Mouse (Mus musculus) midbrain, embryonic 12.5 days (tissue): ENCODE data around the gene Gm37240. TPM values are rescaled to one million over a fixed set of nuclear protein-coding genes. Genes with fewer than 3 reads are reported as not detected.

ENCODE experiments used
- ATAC-seq: fragments of 200-750 bp; cut with Nextera tagmentation; 2 replicates; pipeline ENCODE4 v1.8.0; 2017; ENCODE audit warnings: low read depth, moderate TSS enrichment, moderate library complexity; ENCODE audit not compliant: low FRiP score
- H3K27ac ChIP-seq: fragments of 300-500 bp; sonication (generic); replicated peaks from 2 replicates; pipeline ENCODE4 v1.5.1; 2016; ENCODE audit warnings: mild to moderate bottlenecking
- H3K27me3 ChIP-seq: fragments of 300-500 bp; sonication (generic); 2 replicates; pipeline ENCODE4 v1.6.1; 2016; ENCODE audit warnings: mild to moderate bottlenecking
- H3K36me3 ChIP-seq: fragments of 300-500 bp; sonication (generic); 2 replicates; pipeline ENCODE4 v1.6.1; 2016
- H3K4me1 ChIP-seq: fragments of 300-500 bp; sonication (generic); 2 replicates; pipeline ENCODE4 v1.6.1; 2016
- H3K4me2 ChIP-seq: fragments of 300-500 bp; sonication (generic); replicated peaks from 2 replicates; pipeline ENCODE4 v1.6.1; 2016; ENCODE audit warnings: mild to moderate bottlenecking, moderate library complexity
- H3K4me3 ChIP-seq: fragments of 300-500 bp; sonication (generic); 2 replicates; pipeline ENCODE4 v1.5.1; 2016; ENCODE audit warnings: mild to moderate bottlenecking
- H3K9ac ChIP-seq: fragments of 300-500 bp; sonication (generic); replicated peaks from 2 replicates; pipeline ENCODE4 v1.6.1; 2016; ENCODE audit warnings: mild to moderate bottlenecking, moderate library complexity
- H3K9me3 ChIP-seq: fragments of 300-500 bp; sonication (generic); 2 replicates; pipeline ENCODE4 v1.6.1; 2016; ENCODE audit warnings: mild to moderate bottlenecking
- WGBS: fragments of 180-500 bp; shearing (Covaris S2); methylation state at CpG from one replicate; pipeline ENCODE4 v1.1.7; 2016; 5-methylcytosine and 5-hydroxymethylcytosine counted together
- polyA plus RNA-seq: library from polyadenylated mRNA; unstranded; fragments of >200 nt; fragmentation: Nextera tagmentation; extraction: Ambion mirVana; gene quantifications from 2 replicates; pipeline ENCODE4 v1.2.1, GENCODE M21; 2016

Gene Gm37240
- polyA plus RNA-seq, 1 experiment from 2014 or later, result 0.96 TPM

- ATAC-seq, result no peak
- H3K27ac ChIP-seq, result no peak overlapping the region
- no peak overlapping the region for H3K4me2 ChIP-seq
- H3K4me3 ChIP-seq, result no peak overlapping the region
- H3K9me3 ChIP-seq, result no peaks in the 10 kb centered on the region
- H3K9ac ChIP-seq, result no peak overlapping the region
- H3K27me3 ChIP-seq, result no peaks in the 10 kb centered on the region
- H3K4me1 ChIP-seq, result no peaks in the 10 kb centered on the region
- 89% methylated on average over 8 of the region's 8 CpGs for WGBS
- no peaks in the 10 kb centered on the region for H3K36me3 ChIP-seq
Measured at GRCm38 (mm10) chr3:85442261-85442660, 445.1 kb downstream of the Gm37240 start.

DNA sequence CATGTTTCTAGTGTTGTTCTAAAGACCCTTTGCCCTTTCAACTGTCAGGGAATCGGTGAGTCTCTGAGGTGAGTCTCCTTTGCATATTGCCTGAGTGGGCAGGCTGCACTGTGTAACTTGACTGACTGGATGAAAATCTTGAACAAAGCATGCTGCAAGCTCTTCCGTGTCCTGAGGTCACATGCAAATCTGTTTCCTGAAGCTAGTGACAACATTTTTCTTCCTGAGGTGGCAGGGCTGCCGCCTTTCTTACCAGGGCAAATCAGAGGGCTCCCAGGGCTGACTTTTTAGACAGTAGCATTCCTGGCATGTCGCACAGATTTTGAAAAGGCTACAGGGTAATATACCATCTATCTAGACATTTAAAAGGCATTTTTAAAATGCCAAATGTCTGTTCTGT lies 451.9 kb downstream of the Gm37240 start:
- Histone ChIP-seq H3K4me2 (no peak overlapping the region), H3K9me3 (no peaks in the 10 kb centered on the region), H3K36me3 (no peaks in the 10 kb centered on the region), H3K9ac (no peak overlapping the region), H3K4me3 (no peak overlapping the region), H3K27me3 (no peaks in the 10 kb centered on the region), H3K4me1 (no peaks in the 10 kb centered on the region), H3K27ac (no peak overlapping the region)
- ATAC-seq, result no peak
- WGBS, result 64% methylated on average over 4 of the region's 4 CpGs

GRCm38 (mm10) chr3:85431208-85431607 lies 456.1 kb downstream of the Gm37240 start:
- Histone ChIP-seq H3K4me1 (no peaks in the 10 kb centered on the region), H3K27ac (no peak overlapping the region), H3K9ac (no peak overlapping the region), H3K36me3 (no peaks in the 10 kb centered on the region), H3K4me2 (no peak overlapping the region), H3K4me3 (no peak overlapping the region), H3K27me3 (no peaks in the 10 kb centered on the region), H3K9me3 (no peaks in the 10 kb centered on the region)
- ATAC-seq, result no peak
- WGBS, result 91% methylated on average over 4 of the region's 4 CpGs

DNA sequence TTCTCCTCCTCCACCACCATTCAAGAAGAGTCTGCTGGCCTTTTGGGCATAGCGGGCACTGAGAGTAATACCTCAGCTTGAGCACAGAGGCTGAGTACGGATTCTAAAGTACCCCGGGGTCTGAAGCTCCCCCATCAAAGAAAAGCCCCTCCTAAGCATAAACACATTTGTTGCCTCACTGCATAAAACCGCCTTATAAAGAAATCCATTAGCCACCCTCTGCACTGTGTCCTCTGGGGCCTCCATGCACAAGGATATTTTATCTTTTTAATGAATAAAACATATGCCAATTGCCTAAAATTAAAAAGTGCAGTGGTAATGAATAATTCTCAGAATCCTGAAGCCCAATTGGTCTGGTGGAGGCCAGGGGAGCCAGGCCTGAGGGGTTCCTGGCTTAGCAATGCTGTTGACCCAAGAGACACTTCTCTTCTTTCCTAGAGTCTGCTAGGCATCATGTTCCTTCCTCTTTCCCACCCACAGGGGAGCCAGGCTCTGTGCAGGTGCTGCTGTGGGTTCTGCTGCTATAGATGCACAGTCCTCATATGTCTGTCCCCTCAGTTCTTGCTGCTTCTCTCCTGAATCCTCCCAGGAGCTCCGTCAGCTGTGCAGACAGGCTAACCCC lies 463.8 kb downstream of the Gm37240 start:
- no peak overlapping the region for H3K4me3 ChIP-seq
- 0 out of 2 replicates have a peak, but pooled peaks cover 3% of the 10 kb centered on the region for H3K4me1 ChIP-seq
- H3K27me3 ChIP-seq, result no peaks in the 10 kb centered on the region
- no peak overlapping the region for H3K9ac ChIP-seq
- H3K27ac ChIP-seq, result no peak overlapping the region; the same call in 1 of the 2 replicates
- ATAC-seq, result no peak
- no peaks in the 10 kb centered on the region for H3K9me3 ChIP-seq
- no peaks in the 10 kb centered on the region for H3K36me3 ChIP-seq
- H3K4me2 ChIP-seq, result no peak overlapping the region
- 59% methylated on average over 5 of the region's 5 CpGs for WGBS

DNA sequence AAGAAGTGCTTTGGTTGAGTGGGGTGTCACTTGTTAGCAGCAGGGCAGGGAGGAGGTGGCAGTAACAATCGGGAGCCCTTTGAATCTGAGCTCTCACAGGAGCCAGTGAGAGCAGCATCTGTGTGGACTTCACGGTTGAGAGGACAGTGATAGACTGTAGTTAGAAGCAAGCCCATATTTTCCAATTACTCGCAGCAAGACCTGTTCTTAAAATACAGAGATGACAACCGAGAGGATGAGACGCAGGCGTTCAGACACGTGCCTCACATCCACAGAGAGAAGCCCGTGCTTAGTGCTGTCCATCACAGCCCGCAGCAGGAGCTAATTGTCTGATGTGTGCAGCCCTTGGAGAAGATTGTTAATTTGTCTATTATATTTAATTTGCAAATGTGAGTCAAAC lies 465.9 kb downstream of the Gm37240 start:
- ATAC-seq, result no peak
- Histone ChIP-seq H3K4me2 (no peak overlapping the region), H3K36me3 (no peaks in the 10 kb centered on the region), H3K9ac (no peak overlapping the region), H3K27me3 (no peaks in the 10 kb centered on the region), H3K27ac (no peak overlapping the region), H3K9me3 (no peaks in the 10 kb centered on the region), H3K4me3 (no peak overlapping the region), H3K4me1 (0 out of 2 replicates have a peak, but pooled peaks cover 3% of the 10 kb centered on the region)
- 83% methylated on average over 9 of the region's 9 CpGs for WGBS

GRCm38 (mm10) chr3:85417663-85418062 lies 469.7 kb downstream of the Gm37240 start:
- Histone ChIP-seq H3K4me3 (no peak overlapping the region), H3K4me1 (no peaks in the 10 kb centered on the region), H3K9ac (no peak overlapping the region), H3K4me2 (no peak overlapping the region), H3K9me3 (no peaks in the 10 kb centered on the region), H3K27ac (no peak overlapping the region), H3K36me3 (no peaks in the 10 kb centered on the region), H3K27me3 (no peaks in the 10 kb centered on the region)
- WGBS, result 89% methylated on average over 4 of the region's 4 CpGs
- no peak for ATAC-seq

GRCm38 (mm10) chr3:85398841-85399240 lies 488.5 kb downstream of the Gm37240 start:
- H3K4me2 ChIP-seq, result no peak overlapping the region
- no peak overlapping the region for H3K9ac ChIP-seq
- no peak for ATAC-seq
- no peaks in the 10 kb centered on the region for H3K27me3 ChIP-seq
- H3K36me3 ChIP-seq, result no peaks in the 10 kb centered on the region
- no peak overlapping the region for H3K4me3 ChIP-seq
- 0 out of 2 replicates have a peak, but pooled peaks cover 7% of the 10 kb centered on the region for H3K9me3 ChIP-seq
- no peak overlapping the region for H3K27ac ChIP-seq
- no peaks in the 10 kb centered on the region for H3K4me1 ChIP-seq

DNA sequence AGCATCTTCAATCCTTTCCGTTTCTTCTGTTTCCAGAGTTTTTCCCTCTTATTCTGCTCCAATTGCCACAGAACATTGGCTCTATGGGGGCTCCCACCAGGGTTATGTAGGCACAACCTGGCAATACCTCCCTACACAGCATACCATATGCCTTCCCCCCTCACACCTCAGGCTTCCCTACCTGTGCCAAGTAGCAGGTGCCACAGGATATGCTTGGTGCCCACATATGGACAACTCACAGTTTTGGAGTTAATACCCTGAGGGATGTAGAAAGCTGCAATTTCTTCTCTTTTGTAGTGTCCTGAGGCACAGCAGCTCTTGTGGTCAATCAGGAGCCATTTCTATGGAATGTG lies 488.9 kb downstream of the Gm37240 start:
- no peak for ATAC-seq
- 88% methylated on average over 1 of the region's 1 CpGs for WGBS
- Histone ChIP-seq H3K27me3 (no peaks in the 10 kb centered on the region), H3K36me3 (no peaks in the 10 kb centered on the region), H3K4me2 (no peak overlapping the region), H3K9me3 (0 out of 2 replicates have a peak, but pooled peaks cover 7% of the 10 kb centered on the region), H3K27ac (no peak overlapping the region), H3K4me3 (no peak overlapping the region), H3K4me1 (no peaks in the 10 kb centered on the region), H3K9ac (no peak overlapping the region)

GRCm38 (mm10) chr3:85397816-85398482 lies 489.4 kb downstream of the Gm37240 start:
- no peak for ATAC-seq
- no peak overlapping the region for H3K27ac ChIP-seq
- no peak overlapping the region for H3K4me2 ChIP-seq
- 0 out of 2 replicates have a peak, but pooled peaks cover 7% of the 10 kb centered on the region for H3K9me3 ChIP-seq
- H3K36me3 ChIP-seq, result no peaks in the 10 kb centered on the region
- no peaks in the 10 kb centered on the region for H3K4me1 ChIP-seq
- H3K4me3 ChIP-seq, result no peak overlapping the region
- H3K9ac ChIP-seq, result no peak overlapping the region
- H3K27me3 ChIP-seq, result no peaks in the 10 kb centered on the region

GRCm38 (mm10) chr3:85393395-85393794 lies 493.9 kb downstream of the Gm37240 start:
- H3K27me3 ChIP-seq, result no peaks in the 10 kb centered on the region
- ATAC-seq, result no peak
- no peaks in the 10 kb centered on the region for H3K36me3 ChIP-seq
- no peak overlapping the region for H3K4me2 ChIP-seq
- H3K9ac ChIP-seq, result no peak overlapping the region
- WGBS, result 91% methylated on average over 3 of the region's 3 CpGs
- H3K27ac ChIP-seq, result no peak overlapping the region
- H3K4me1 ChIP-seq, result no peaks in the 10 kb centered on the region
- H3K9me3 ChIP-seq, result 0 out of 2 replicates have a peak, but pooled peaks cover 7% of the 10 kb centered on the region
- no peak overlapping the region for H3K4me3 ChIP-seq

DNA sequence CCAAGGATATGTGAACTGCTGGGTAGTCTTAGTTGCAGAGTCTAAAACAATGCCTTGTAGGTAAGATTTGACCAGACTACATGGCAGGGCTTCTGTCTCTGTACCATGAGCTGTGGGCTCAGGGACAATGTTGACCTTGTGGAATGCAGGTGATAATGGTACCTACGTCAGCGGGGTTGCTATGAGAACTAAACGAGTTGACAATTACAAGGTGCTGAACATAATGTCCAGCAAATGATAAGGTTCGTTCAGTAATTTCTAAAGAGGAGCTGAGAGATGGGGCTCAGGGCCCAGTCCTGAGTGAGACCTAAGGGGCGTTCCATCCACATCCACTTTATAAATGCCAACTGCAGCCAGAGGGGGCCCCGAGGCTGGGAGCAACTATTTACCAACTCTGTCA lies 495.6 kb downstream of the Gm37240 start:
- no peaks in the 10 kb centered on the region for H3K27me3 ChIP-seq
- H3K36me3 ChIP-seq, result no peaks in the 10 kb centered on the region
- H3K4me2 ChIP-seq, result no peak overlapping the region
- H3K9me3 ChIP-seq, result 0 out of 2 replicates have a peak, but pooled peaks cover 7% of the 10 kb centered on the region
- H3K4me3 ChIP-seq, result no peak overlapping the region
- H3K9ac ChIP-seq, result no peak overlapping the region
- WGBS, result 93% methylated on average over 6 of the region's 6 CpGs
- no peak for ATAC-seq
- no peak overlapping the region for H3K27ac ChIP-seq
- no peaks in the 10 kb centered on the region for H3K4me1 ChIP-seq

DNA sequence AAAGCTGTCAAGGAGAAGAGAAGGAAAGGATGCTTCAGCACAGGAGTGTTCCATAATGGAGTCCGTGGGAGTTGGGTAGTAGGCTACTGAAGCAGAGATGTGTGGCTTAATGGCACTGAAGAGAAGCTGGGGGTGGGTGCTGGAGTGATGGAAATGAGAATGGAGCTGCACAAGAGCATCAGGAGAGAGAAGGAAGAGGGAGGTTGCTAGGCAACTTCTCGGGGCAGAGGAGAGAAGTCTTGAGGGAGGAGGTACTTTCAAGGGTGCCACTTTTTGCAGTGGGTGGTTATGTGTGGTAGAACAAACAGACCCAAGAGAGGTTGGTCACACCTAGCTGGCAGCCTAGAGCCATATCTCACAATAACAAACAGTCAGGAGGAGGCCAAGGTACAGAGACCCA lies 496.2 kb downstream of the Gm37240 start:
- ATAC-seq, result no peak
- Histone ChIP-seq H3K27ac (no peak overlapping the region), H3K4me2 (no peak overlapping the region), H3K9ac (no peak overlapping the region), H3K4me1 (no peaks in the 10 kb centered on the region), H3K9me3 (0 out of 2 replicates have a peak, but pooled peaks cover 6% of the 10 kb centered on the region), H3K36me3 (no peaks in the 10 kb centered on the region), H3K27me3 (no peaks in the 10 kb centered on the region), H3K4me3 (no peak overlapping the region)
- WGBS, result 81% methylated on average over 2 of the region's 2 CpGs

- Histone ChIP-seq H3K27me3 (no peaks in the 10 kb centered on the region), H3K9me3 (no peaks in the 10 kb centered on the region), H3K36me3 (no peaks in the 10 kb centered on the region), H3K4me2 (no peak overlapping the region), H3K27ac (no peak overlapping the region), H3K4me1 (no peaks in the 10 kb centered on the region), H3K4me3 (no peak overlapping the region), H3K9ac (no peak overlapping the region)
- ATAC-seq, result no peak
Measured at GRCm38 (mm10) chr3:85385371-85385770, 501.9 kb downstream of the Gm37240 start.
